Mouse (Mus musculus): ENCODE results near the gene Prpsap1.

DNA sequence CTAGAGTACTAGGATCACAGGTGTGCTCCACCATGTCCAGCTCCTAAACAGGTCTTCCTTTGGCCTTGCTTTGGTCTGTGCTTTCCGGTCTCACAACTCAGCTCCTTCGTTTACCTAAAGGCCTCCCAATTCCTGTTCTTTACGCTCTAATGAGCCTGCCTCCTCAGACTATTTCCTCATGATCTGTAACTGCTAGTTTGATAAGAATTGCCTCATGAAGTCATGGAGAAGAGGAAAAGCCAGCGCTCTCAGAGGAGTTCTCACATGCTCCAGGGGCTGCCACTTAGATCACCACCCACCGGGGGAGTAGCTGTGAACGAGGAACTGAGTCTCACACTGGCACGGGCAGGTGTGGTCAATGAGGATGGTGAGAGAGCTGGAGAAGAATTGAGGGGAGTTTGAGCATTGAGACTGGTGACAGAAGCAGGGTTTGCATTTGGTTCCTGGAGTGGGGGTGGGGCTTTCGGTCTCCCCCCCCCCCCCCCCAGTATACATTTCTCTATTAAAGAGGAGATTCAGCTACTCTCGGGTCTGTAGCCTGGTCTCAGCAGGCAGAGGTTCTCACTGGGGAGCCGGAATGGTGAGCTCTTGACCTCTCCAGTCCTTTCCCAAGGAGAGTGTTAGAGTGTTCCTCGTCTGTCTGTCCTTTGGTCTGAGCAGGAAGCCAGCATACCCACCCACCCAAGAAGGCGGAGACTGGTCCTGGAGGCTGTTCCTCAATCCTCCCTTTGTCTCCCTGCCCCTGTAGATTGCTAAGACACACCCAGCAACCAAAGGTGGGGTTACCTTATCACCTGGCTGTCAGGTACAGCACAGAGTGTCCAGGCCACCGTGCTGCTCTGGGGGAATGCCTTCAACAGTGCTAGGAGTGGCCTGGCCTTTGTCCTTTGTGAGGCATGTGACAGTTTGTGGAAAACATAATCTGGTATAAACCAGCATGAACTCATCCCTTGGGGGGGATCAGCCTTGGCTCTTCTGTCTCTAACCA, 64.8 kb downstream of the Prpsap1 start:
- TF ChIP-seq CTCF (conservative IDR thresholded peaks at IDR 0.05 in 1 of 2, IDR thresholded peaks at IDR 0.05 in 1 of 2; ENCODE audit: low read depth in 2 of 2, low read length in 2 of 2) (no peak), NRF1 (IDR thresholded peaks at IDR 0.05; ENCODE audit: low read depth, low read length) (no peak), EP300 (IDR thresholded peaks at IDR 0.05; ENCODE audit: low read length) (0 out of 2 replicates have a peak, but pooled peaks have one; percentile 31), TCF12 (IDR thresholded peaks at IDR 0.05; ENCODE audit: low read depth, low read length) (peak; percentile 50; the same call in 1 of the 2 replicates), MEF2A (IDR thresholded peaks at IDR 0.05; ENCODE audit: borderline replicate concordance, low read depth, low read length) (no peak), UBTF (IDR thresholded peaks at IDR 0.05; ENCODE audit: low read depth, low read length) (no peak), RAD21 (IDR thresholded peaks at IDR 0.05; ENCODE audit: low read depth, low read length) (no peak), E2F4 (IDR thresholded peaks at IDR 0.05; ENCODE audit: insufficient replicate concordance, low read depth, low read length) (no peak), HCFC1 (IDR thresholded peaks at IDR 0.05; ENCODE audit: low read depth, low read length) (no peak), MAFK (IDR thresholded peaks at IDR 0.05; ENCODE audit: insufficient replicate concordance, low read length) (no peak)

Data from CH12.LX (cell line).